Mouse (Mus musculus): ENCODE measurements at regions not wholly inside any gene's neighbourhood (a gene's known extent, or its start where the extent isn't known, plus 50 kb on each side); places are given as distances from the start of the nearest gene placed in this dataset.

DNA sequence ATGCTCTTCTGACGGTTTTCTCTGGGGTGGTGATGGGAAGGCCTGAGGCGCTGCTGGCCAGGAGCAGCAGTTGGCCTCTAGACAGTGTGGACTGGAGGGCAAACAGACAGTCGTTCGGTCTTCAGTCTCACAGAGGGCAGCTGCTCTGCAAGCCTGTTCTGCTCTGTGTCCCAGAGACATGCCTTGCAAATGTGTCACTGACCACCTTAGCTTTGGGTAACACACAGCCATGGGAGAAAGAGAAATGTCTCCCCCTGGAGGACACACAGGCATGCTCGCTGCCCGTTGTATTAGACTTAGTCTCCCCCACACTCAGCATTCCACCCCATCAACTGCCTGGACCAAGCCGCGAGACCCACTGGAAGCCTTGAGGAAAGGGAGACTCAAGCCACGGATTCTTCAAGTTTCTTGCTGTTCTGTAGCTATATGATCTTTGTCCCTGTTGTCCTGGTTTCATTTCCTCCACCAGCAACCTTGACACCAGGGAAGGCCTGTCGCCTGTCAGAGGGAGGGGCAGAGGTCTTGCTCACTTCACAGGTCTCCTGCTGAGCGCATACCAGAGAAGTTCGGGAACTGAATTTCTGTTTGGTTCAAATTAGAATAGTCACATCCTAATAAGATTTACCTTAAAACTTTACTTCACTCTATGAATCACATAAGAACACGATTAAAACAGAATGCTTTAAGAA lies 310.8 kb downstream of the Setd4 start:
- TF ChIP-seq CTCF (IDR thresholded peaks at IDR 0.05; ENCODE audit: low read depth, low read length) = peak; percentile 83
- no peak for TF ChIP-seq GATA1 (IDR thresholded peaks at IDR 0.05; ENCODE audit: borderline replicate concordance, low read length)
- TF ChIP-seq TAL1 (conservative IDR thresholded peaks at IDR 0.05; ENCODE audit: low read depth, low read length) = no peak
- TF ChIP-seq POLR2AphosphoS5 (IDR thresholded peaks at IDR 0.05; ENCODE audit: insufficient replicate concordance, low read depth, low read length) = no peak
- no peak for TF ChIP-seq GATA2 (IDR thresholded peaks at IDR 0.05; ENCODE audit: borderline replicate concordance, low read depth, low read length)
